Comparison of ENCODE assay signal across 18 mouse cellular contexts in the genomic region with DNA sequence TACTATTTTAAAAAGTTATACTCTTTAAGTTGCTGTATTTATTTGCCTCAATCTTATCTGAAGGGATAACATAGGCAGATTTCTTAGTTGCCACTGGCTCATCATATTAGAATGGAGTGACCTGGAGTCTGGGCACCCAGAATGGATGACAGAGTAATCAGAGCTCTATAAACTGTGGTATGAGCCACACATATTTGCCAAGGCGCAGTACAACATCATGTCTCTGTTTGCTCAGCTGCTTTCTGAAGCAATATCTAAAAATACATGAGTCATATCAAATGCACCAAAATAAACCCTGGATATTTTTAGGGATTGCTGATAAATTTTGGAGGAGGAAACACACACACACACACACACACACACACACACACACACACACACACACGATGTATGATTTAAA. TPM values are rescaled to one million over a fixed set of nuclear protein-coding genes. Genes with fewer than 3 reads are reported as not detected.
DNase-seq lines count a peak whose midpoint lies in the region; ATAC-seq and TF ChIP-seq lines count a peak whose summit lies in the region.
"Had no signal": no experiment of that assay in that cellular context is flagged by ENCODE, and none has a peak within 500 bp of the region (broad histone marks: within the 10 kb centered on the region; RNA-seq: fewer than 3 reads in every experiment).

No protein-coding gene starts in this region.

- no peak overlapping the region for H3K27ac ChIP-seq in layer of hippocampus, adult 2 months
- peak overlapping the region; percentile 78 for H3K27ac ChIP-seq in heart, embryonic 13.5 days (replicated peaks)
- H3K27ac ChIP-seq: liver, embryonic 15.5 days; macrophage; midbrain, embryonic 15.5 days had no signal

- no peaks in the 10 kb centered on the region for H3K9me3 ChIP-seq in heart, embryonic 13.5 days
- H3K9me3 ChIP-seq: liver, embryonic 15.5 days; midbrain, embryonic 15.5 days had no signal

- H3K4me2 ChIP-seq in heart, embryonic 13.5 days = no peak overlapping the region
- H3K4me2 ChIP-seq: liver, embryonic 15.5 days; midbrain, embryonic 15.5 days had no signal

- DNase-seq in layer of hippocampus, adult 9-11 months = peak; percentile 26
- no peak for DNase-seq in layer of hippocampus, adult 2 months (ENCODE audit: low spot score in 2 of 2)
- peak; percentile 66 for DNase-seq in adipocyte (ENCODE audit: low spot score)
- DNase-seq in telencephalon, adult 2 months (ENCODE audit: low read depth, low spot score) = peak; percentile 12
- DNase-seq in urinary bladder, postnatal 36 days (ENCODE audit: low spot score in 2 of 2) = no peak
- DNase-seq in right cerebral cortex, postnatal 14 days = no peak
- DNase-seq: cerebellum, adult 9-10 months; kidney, postnatal 10 days had no signal

- TF ChIP-seq CTCF in layer of hippocampus, adult 2 months (conservative IDR thresholded peaks at IDR 0.05) = no peak

- peaks cover 23% of the 10 kb centered on the region for H3K4me1 ChIP-seq in heart, embryonic 13.5 days
- H3K4me1 ChIP-seq: liver, embryonic 15.5 days; midbrain, embryonic 15.5 days had no signal

- no peaks in the 10 kb centered on the region for H3K36me3 ChIP-seq in heart, embryonic 13.5 days
- H3K36me3 ChIP-seq: liver, embryonic 15.5 days; midbrain, embryonic 15.5 days had no signal

- no peak overlapping the region for H3K9ac ChIP-seq in heart, embryonic 13.5 days
- H3K9ac ChIP-seq: liver, embryonic 15.5 days; midbrain, embryonic 15.5 days had no signal

- H3K27me3 ChIP-seq in heart, embryonic 13.5 days (replicated peaks) = no peaks in the 10 kb centered on the region
- H3K27me3 ChIP-seq: liver, embryonic 15.5 days; midbrain, embryonic 15.5 days had no signal

- peak; percentile 64; the same call in 1 of the 2 replicates for ATAC-seq in heart, embryonic 13.5 days (ENCODE audit: extremely low read depth, insufficient number of reproducible peaks, low FRiP score, low TSS enrichment)
- ATAC-seq: forebrain, embryonic 16.5 days; midbrain, embryonic 15.5 days had no signal

- WGBS in heart, embryonic 13.5 days = 30% methylated on average over 2 of the region's 2 CpGs

- H3K4me3 ChIP-seq in layer of hippocampus, adult 2 months = no peak overlapping the region
- no peak overlapping the region for H3K4me3 ChIP-seq in heart, embryonic 13.5 days
- H3K4me3 ChIP-seq: liver, embryonic 15.5 days; midbrain, embryonic 15.5 days had no signal

RNA-seq across cellular contexts. Expression of a gene that starts 8.8 kb away (rescaled TPM):
- total RNA-seq in layer of hippocampus, adult 2 months (2021) = under 1 TPM in 1 of 2 experiments, not detected in 1; 0.46 TPM
- polyA plus RNA-seq in heart, embryonic 13.5 days (2015; fragmentation: Nextera tagmentation; extraction: Ambion mirVana) = not detected in 2 replicates
- total RNA-seq: heart, postnatal 36 days had no signal
- polyA plus RNA-seq: intestine, embryonic 14.5 days; limb, embryonic 11.5 days; liver, embryonic 15.5 days; macrophage; neural tube, embryonic 11.5 days; stomach, embryonic 14.5 days had no signal

Comparison
In these comparisons a context has a peak if more than half of its experiments do, and no peak if none do; other contexts are left out.
1. DNase-seq: peak in layer of hippocampus, adult 9-11 months (single experiment), adipocyte (single experiment) and telencephalon, adult 2 months (single experiment); none in layer of hippocampus, adult 2 months (0 of 2), urinary bladder, postnatal 36 days (0 of 2) and right cerebral cortex, postnatal 14 days (single experiment).